Mouse (Mus musculus): ENCODE measurements around the gene Aldh3b1.
A peak's percentile ranks its signal among the peaks of the same experiment; 100 is the strongest.

Gene Aldh3b1

GRCm38 (mm10) chr19:3912337-3913204 is 17.0 kb downstream of the Aldh3b1 start, which contains the start of gene Ndufs8:
Gene Ndufs8 (minus strand): TSS chr19:3912774.
- DNase-seq (ENCODE audit: low spot score in 2 of 2) = peak; percentile 86 to 87

DNA sequence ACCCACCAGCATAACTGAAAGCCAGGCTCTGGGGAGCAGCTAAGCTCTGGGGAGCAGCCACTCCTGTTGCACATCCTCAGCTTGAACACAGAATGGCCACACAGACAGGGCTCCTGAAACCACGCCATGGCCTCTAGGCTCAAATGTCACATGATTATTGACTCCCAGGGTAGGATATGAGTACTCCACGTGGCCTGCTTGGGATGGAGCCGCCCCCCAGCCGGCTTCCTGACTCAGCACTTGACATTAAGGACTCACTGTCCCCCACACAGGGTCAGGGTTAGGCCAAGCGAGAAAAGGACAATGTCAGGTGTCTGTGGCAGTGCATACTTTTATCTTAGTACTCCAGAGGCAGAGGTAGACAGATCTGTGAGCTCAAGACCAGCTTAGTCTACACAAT is 19.4 kb downstream of the Aldh3b1 start:
- no peak for DNase-seq (ENCODE audit: low spot score in 2 of 2)

DNA sequence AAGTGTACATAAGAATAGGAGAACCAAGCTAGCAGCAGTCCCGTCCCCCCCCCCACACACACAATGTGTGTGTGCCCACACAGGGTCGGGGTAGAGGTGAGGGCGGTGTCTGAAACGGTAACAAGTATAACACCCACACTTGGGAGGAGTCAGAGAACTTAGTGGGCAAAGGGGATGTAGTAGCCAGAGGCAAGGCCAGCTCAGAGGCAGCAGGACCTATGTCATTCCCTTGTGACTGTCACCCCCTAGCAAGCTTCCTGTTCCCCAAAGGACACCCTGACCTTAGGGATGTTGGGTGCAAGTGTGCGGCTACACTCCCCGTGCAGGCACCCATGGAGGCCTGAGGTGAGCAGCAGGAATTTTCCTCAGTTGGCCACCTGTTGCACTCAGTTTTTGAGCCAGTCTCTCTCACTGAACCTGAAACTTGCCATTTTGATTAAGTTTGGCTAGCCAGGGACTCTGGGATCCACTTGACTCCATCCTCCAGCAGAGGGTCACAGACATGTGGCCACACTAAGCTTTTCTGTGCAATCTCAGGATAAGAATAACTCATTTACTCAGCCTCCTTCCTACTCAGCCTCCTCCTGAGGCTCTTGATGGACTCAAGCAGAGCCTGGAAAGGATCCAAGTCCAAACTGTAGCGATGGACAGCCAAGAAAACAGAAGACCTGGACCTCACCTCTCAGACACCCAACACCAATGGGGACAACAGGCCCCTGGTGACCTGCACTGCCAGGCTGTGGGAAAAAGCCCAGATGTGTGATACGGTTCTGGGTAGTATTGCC is 21.5 kb downstream of the Aldh3b1 start:
- no peak for DNase-seq (ENCODE audit: low spot score in 2 of 2)

DNA sequence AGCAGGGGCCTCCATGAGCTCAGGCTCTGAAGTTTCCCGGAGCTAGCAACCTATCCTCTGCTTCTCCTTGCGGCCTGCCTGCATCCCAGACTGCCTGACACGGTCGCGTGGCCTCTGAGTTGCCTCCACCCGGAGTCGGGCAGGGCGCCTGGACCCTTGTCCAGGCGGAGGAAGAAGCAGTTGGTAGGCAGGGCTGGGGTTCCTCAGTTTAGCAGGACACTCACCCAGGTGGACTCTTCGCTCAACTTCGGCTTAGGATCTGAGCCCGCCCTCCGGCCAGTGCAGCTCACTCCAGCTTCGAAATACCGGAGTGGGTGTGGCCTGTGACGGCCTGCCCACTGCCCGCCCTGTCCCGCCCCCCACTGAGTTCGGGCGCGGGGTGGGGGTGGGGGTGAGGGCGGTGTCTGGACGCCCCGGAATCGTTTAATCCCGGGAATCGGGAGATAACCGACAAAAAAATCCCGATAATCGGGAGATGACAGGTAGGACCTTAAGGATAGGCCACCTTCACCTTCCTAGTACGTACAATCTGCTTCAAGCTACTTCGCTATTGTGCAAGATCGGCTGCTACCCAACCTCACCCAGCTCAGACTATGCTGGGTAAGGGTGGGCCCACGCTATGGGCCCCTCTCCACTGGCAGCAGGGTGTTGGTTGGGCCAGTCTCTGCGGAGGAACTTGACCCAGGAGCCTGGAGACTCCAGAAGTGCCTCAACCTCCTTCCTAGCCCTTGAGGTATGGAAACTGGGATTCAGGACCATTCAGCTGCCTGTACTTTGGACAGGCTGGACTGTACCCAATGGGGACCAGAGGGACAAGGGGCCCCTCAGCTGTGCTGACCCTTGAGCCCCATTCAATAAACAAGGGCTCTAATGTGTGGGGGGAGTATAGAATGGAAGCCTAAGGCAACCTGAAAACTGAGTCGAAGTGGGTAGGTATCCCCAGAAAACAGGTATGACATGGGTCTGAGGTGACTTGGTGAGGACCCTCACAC is 22.5 kb downstream of the Aldh3b1 start, which contains the start of gene Tcirg1:
Gene Tcirg1 (minus strand): TSS at position 339 of the 992 bp plus-strand sequence.
- peak in 1 of 2 experiments; percentile 48 for DNase-seq (ENCODE audit: low spot score in 2 of 2)

- no peak for DNase-seq (ENCODE audit: low spot score in 2 of 2)
Observed at GRCm38 (mm10) chr19:3906326-3906725, 23.3 kb downstream of the Aldh3b1 start.

DNA sequence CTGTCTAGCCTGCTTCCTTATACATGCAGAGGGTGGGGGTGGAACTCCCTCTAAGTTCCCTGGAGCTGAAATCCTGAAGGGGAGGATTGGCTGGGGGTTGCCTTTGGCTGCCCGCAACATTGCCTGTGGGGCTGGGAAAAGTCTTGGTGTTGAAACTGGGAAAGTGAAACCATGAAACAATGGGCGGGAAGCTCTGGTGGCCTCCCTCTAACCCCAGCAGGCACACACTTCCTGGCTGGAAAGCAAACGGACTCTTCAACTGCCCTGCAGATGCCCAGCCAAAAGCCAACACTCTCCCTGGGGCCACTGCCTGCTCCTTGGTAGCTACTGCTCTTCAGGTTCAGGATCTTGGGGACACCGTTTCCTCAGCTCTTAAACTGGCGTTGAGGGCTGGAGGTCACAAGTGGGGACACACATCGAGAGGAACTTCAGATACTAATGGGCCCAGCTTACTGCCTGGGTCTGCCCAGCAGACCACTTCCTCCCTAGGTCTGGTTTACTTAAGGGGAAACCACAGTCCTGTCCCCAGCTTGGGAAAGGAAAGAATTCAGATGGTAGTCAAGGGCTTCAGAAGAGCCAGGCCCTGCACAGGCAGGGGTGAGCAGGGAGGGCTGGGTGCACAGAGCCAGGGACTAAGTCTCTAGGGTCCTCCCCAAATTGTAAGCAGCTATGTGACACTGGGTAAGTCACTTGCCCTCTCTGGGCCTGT is 24.2 kb downstream of the Aldh3b1 start:
- no peak for DNase-seq (ENCODE audit: low spot score in 2 of 2)

DNA sequence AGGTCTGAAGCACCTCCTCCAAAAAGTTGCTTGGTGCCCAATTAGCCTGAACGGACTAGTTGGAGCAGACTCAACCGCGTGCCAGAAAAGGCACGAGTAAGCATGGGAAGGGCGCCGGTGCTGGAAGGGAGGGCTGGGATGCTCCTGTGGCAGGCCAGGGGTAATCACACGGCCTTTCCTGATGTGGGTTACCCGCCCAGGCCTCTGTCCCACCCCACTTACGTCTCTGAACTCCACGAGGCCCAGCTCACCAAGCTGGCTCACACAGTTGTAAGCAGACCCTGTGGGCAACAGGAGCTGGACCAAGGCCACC is 25.3 kb downstream of the Aldh3b1 start:
- no peak for DNase-seq (ENCODE audit: low spot score in 2 of 2)

- DNase-seq (ENCODE audit: low spot score in 2 of 2) = no peak
Observed at GRCm38 (mm10) chr19:3903648-3904362, 25.8 kb downstream of the Aldh3b1 start.

- DNase-seq (ENCODE audit: low spot score in 2 of 2) = no peak
Observed at GRCm38 (mm10) chr19:3902966-3903365, 26.6 kb downstream of the Aldh3b1 start.

- no peak for DNase-seq (ENCODE audit: low spot score in 2 of 2)
Observed at GRCm38 (mm10) chr19:3899618-3900017, 30.0 kb downstream of the Aldh3b1 start.

DNA sequence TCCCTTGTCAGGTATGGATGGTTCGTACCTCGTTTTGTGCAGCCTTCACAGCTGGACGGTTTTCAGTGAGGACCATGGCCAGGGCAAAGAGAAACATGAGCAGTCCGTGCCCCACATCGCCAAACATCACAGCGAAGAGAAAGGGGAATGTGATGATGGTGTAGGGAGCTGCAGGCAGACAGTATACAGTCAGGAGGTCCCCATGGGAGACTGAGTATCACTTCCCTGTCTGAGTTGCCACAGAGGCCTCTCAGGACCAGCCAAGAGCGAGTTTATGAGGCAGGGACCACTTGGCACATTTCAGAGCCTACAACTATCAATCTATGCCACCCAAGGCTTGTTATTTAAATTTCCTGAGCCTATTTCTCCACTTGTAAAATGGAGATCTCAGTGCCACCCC is 30.7 kb downstream of the Aldh3b1 start:
- DNase-seq (ENCODE audit: low spot score in 2 of 2) = no peak

DNA sequence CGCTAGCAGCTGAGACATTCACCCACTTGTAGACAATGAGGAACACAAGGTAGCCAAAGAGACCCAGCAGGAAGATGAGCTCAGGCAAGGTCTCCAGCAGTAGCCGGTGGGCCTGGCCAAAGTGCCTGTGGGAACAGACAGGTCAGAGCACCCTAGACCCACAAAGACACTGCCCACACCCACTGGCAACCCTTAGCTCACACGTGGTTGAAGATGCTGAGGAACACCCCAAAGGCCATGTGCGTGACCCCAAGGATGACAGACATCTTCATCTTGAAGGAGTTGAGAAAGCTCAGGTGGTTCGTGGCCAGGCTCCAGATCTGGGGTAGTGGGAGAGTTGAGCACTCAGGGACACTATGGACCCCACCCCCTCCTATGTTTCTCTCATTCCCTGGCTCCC is 32.1 kb downstream of the Aldh3b1 start:
- no peak for DNase-seq (ENCODE audit: low spot score in 2 of 2)

GRCm38 (mm10) chr19:3896208-3896607 is 33.4 kb downstream of the Aldh3b1 start:
- DNase-seq (ENCODE audit: low spot score in 2 of 2) = no peak

GRCm38 (mm10) chr19:3895171-3895631 is 34.4 kb downstream of the Aldh3b1 start:
- no peak for DNase-seq (ENCODE audit: low spot score in 2 of 2)

- DNase-seq (ENCODE audit: low spot score in 2 of 2) = no peak
Observed at GRCm38 (mm10) chr19:3894294-3894693, 35.3 kb downstream of the Aldh3b1 start.

DNA sequence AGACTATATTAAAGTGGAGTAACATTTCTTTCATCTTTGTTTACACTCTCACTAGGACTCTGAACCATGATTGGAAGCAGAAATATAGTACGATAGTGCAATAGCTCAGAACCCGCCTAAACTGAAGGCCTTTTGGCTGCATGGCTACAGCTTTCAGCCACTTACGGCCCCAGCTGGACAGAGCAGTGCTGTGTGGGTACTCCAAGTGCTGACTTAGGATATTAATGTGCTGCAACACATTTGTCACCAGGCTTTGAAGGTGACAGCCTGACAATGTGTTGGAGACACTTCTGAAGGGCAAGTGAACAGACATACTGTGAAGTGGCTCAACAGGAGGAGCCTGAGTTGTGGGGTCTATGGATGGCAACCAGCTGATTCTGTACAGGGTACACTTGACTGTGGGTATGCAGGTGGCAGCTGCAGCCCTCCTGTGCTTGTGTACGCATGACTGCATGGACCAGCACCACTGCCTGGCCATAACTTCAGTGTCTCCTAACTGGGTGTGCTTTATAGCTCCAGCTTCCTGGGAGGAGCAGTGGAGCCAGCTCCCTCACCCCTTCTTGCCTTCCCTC is 36.0 kb downstream of the Aldh3b1 start:
- DNase-seq (ENCODE audit: low spot score in 2 of 2) = no peak

GRCm38 (mm10) chr19:3890181-3890580 is 39.4 kb downstream of the Aldh3b1 start:
- DNase-seq (ENCODE audit: low spot score in 2 of 2) = no peak

GRCm38 (mm10) chr19:3889096-3889495 is 40.5 kb downstream of the Aldh3b1 start:
- DNase-seq (ENCODE audit: low spot score in 2 of 2) = no peak

DNA sequence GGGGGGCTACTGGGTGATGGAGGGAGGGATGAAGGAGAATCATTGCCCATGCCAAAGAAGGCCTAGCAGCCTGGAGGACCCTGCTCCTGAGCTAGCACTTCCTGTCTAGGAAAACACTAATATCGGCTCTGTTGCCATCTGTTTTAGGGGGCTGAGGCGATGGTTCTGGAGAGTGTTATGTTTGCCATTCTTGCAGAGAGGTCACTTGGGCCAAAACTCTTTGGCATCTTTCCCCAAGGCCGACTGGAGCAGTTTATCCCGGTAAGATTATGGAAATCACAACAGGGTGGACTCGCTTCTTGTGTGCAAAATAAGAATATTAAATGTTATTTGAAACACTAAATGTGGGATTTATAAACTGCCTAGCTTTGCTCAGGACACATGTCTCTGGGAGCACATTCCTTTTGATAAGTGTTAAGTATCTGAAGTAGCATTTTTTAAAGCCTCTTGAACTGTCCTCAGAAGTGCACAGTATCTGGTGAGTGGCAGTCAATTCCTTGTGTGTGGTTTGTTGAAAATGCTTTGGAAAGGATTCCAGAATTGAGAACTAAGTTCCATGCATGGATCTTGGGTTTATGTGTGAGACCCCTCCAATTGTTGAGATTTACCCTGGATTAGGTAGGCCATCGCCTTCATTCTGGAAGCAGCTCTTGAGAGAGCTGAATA is 45.1 kb downstream of the Aldh3b1 start:
- no peak for DNase-seq (ENCODE audit: low spot score in 2 of 2)

All from frontal cortex, postnatal 25 days (tissue).